Comparison of ENCODE assay signal across 30 mouse cellular contexts in the genomic region with DNA sequence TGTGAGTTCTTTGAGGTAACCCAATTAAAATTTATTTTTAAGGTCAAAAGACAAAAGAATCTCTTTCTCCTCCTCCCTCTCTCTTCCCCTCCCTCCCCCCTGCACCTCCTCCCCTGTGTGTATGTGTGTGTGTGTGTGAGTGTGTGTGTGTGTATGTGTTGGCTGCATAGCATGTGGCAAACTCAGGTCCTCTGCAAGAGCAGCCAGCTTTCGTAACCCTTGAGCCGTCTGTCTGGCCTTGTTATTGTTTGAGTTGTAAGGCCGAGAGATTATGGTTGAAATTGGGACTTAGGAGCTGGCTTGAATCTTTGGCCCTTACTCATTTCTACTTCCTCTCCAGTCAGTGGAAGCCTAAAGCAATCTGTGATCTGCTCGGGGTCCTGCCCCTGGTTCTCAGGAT. TPM values are rescaled to one million over a fixed set of nuclear protein-coding genes. Genes with fewer than 3 reads are reported as not detected.
DNase-seq lines count a peak whose midpoint lies in the region; ATAC-seq and TF ChIP-seq lines count a peak whose summit lies in the region.
"Had no signal": no experiment of that assay in that cellular context is flagged by ENCODE, and none has a peak within 500 bp of the region (broad histone marks: within the 10 kb centered on the region; RNA-seq: fewer than 3 reads in every experiment).

No protein-coding gene starts in this region.

- no peak for ATAC-seq in heart, embryonic 12.5 days (ENCODE audit: insufficient number of reproducible peaks, low FRiP score)
- ATAC-seq: forebrain, embryonic 15.5 days; Patski had no signal

- no peaks in the 10 kb centered on the region for H3K9me3 ChIP-seq in heart, embryonic 12.5 days (replicated peaks)
- H3K9me3 ChIP-seq: embryonic facial prominence, embryonic 12.5 days; embryonic facial prominence, embryonic 15.5 days; forebrain, embryonic 12.5 days; forebrain, embryonic 15.5 days; G1E; heart, embryonic 10.5 days; heart, embryonic 15.5 days; hindbrain, embryonic 12.5 days; hindbrain, embryonic 15.5 days had no signal

- no peak for TF ChIP-seq CTCF in liver, adult 2 months (IDR thresholded peaks at IDR 0.05; ENCODE audit: low read depth, low read length)

- no peak overlapping the region for H3K27ac ChIP-seq in heart, embryonic 12.5 days (ENCODE audit: poor library complexity, severe bottlenecking)
- H3K27ac ChIP-seq in liver, adult 2 months (replicated peaks; ENCODE audit: insufficient read depth, low read depth, low read length): peak overlapping the region; percentile 13; the same call in 1 of the 2 replicates
- H3K27ac ChIP-seq: embryonic facial prominence, embryonic 12.5 days; embryonic facial prominence, embryonic 15.5 days; forebrain, embryonic 12.5 days; forebrain, embryonic 15.5 days; heart, embryonic 10.5 days; heart, embryonic 15.5 days; hindbrain, embryonic 12.5 days; hindbrain, embryonic 15.5 days had no signal

- H3K27me3 ChIP-seq in heart, embryonic 12.5 days (replicated peaks): no peaks in the 10 kb centered on the region
- H3K27me3 ChIP-seq in liver, adult 2 months (ENCODE audit: control insufficient read depth, insufficient read depth, low read length): no peaks in the 10 kb centered on the region
- H3K27me3 ChIP-seq: CH12.LX; embryonic facial prominence, embryonic 12.5 days; embryonic facial prominence, embryonic 15.5 days; forebrain, embryonic 12.5 days; forebrain, embryonic 15.5 days; heart, embryonic 15.5 days; hindbrain, embryonic 12.5 days; hindbrain, embryonic 15.5 days; Patski had no signal

- H3K4me1 ChIP-seq in heart, embryonic 12.5 days (replicated peaks): no peaks in the 10 kb centered on the region
- H3K4me1 ChIP-seq in liver, adult 2 months (ENCODE audit: control insufficient read depth, insufficient read depth, low read length): peaks cover 3% of the 10 kb centered on the region
- H3K4me1 ChIP-seq: embryonic facial prominence, embryonic 12.5 days; embryonic facial prominence, embryonic 15.5 days; forebrain, embryonic 12.5 days; forebrain, embryonic 15.5 days; heart, embryonic 10.5 days; heart, embryonic 15.5 days; hindbrain, embryonic 12.5 days; hindbrain, embryonic 15.5 days had no signal

- no peaks in the 10 kb centered on the region for H3K36me3 ChIP-seq in heart, embryonic 12.5 days
- H3K36me3 ChIP-seq in liver, adult 2 months (ENCODE audit: control insufficient read depth, insufficient read depth, low read length): no peaks in the 10 kb centered on the region
- H3K36me3 ChIP-seq: embryonic facial prominence, embryonic 12.5 days; embryonic facial prominence, embryonic 15.5 days; forebrain, embryonic 12.5 days; forebrain, embryonic 15.5 days; heart, embryonic 10.5 days; heart, embryonic 15.5 days; hindbrain, embryonic 12.5 days; hindbrain, embryonic 15.5 days had no signal

- TF ChIP-seq POLR2A in liver, adult 2 months (IDR thresholded peaks at IDR 0.05; ENCODE audit: extremely low read depth, insufficient read depth, low read length): no peak

- no peak overlapping the region for H3K4me2 ChIP-seq in heart, embryonic 12.5 days
- H3K4me2 ChIP-seq: embryonic facial prominence, embryonic 12.5 days; embryonic facial prominence, embryonic 15.5 days; forebrain, embryonic 12.5 days; forebrain, embryonic 15.5 days; heart, embryonic 15.5 days; hindbrain, embryonic 12.5 days; hindbrain, embryonic 15.5 days had no signal

- peaks cover 6% of the 10 kb centered on the region; the same call in 1 of the 2 replicates for H3K79me2 ChIP-seq in liver, adult 2 months (ENCODE audit: control insufficient read depth, insufficient read depth, low read length)

- no peak overlapping the region for H3K4me3 ChIP-seq in heart, embryonic 12.5 days
- no peak overlapping the region for H3K4me3 ChIP-seq in liver, adult 2 months (ENCODE audit: insufficient read depth, low read depth, low read length)
- H3K4me3 ChIP-seq: embryonic facial prominence, embryonic 12.5 days; embryonic facial prominence, embryonic 15.5 days; forebrain, embryonic 12.5 days; forebrain, embryonic 15.5 days; heart, embryonic 10.5 days; heart, embryonic 15.5 days; hindbrain, embryonic 12.5 days; hindbrain, embryonic 15.5 days had no signal

- WGBS in heart, embryonic 12.5 days: 77% methylated on average over 4 of the region's 4 CpGs
- WGBS in liver, adult 2 months: 20% methylated on average over 4 of the region's 4 CpGs

- peak; percentile 21 for DNase-seq in adrenal gland, postnatal 10 days
- DNase-seq in adrenal gland, postnatal 25 days: no peak
- DNase-seq in heart, adult 18-20 months: peak; percentile 40 to 41
- peak; percentile 76 for DNase-seq in liver, adult 2 months (ENCODE audit: extremely low read depth, low read depth, low spot score)
- no peak for DNase-seq in liver
- peak; percentile 62 for DNase-seq in fat pad, adult 2 months (ENCODE audit: extremely low read depth, low read depth, low spot score)
- DNase-seq: B cell, adult 2 months; cerebellum, adult 11 months; cerebellum, adult 2 months; cerebellum, adult 9-11 months; cerebellum, postnatal 25 days; gastrocnemius, postnatal 25 days; heart, postnatal 14 days; kidney, adult 11 months; kidney, adult 8-10 months had no signal

- H3K9ac ChIP-seq in heart, embryonic 12.5 days: no peak overlapping the region
- H3K9ac ChIP-seq in liver, adult 2 months (ENCODE audit: low read depth, low read length): no peak overlapping the region
- H3K9ac ChIP-seq: embryonic facial prominence, embryonic 12.5 days; embryonic facial prominence, embryonic 15.5 days; forebrain, embryonic 12.5 days; forebrain, embryonic 15.5 days; heart, embryonic 15.5 days; hindbrain, embryonic 12.5 days; hindbrain, embryonic 15.5 days had no signal

RNA-seq across cellular contexts. Expression of a gene that starts 16.4 kb away (rescaled TPM):
- 1 to 10 TPM; 1.2 to 1.8 TPM for total RNA-seq in adrenal gland, postnatal 10 days (2021)
- 1.5 and 2.2 TPM in 2 replicates for total RNA-seq in adrenal gland, postnatal 25 days (2021)
- total RNA-seq in heart, adult 18-20 months (2021): under 1 TPM in 1 of 2 experiments, not detected in 1; 0.62 TPM
- polyA plus RNA-seq in heart, embryonic 12.5 days (2016; fragmentation: Nextera tagmentation; extraction: Ambion mirVana): 2.8 and 3.7 TPM in 2 replicates
- total RNA-seq in liver, adult 2 months (2014; rRNA removed): 0.74 TPM in 1 of 2 replicates, not detected in the other
- 0.72 TPM in 1 of 2 replicates, not detected in the other for polyA plus RNA-seq in liver, adult 2 months (2012; rRNA removed)
- total RNA-seq: CH12.LX; common myeloid progenitor, adult 5-6 weeks; G1E; gastrocnemius, adult 8-10 months; gastrocnemius, postnatal 25 days; heart, postnatal 14 days; hematopoietic stem cell, adult 5-6 weeks had no signal

RNA-seq across cellular contexts. Expression of a gene that starts 17.1 kb away (rescaled TPM):
- total RNA-seq in adrenal gland, postnatal 10 days (2021): 10 to 100 TPM; 16.8 to 22.0 TPM
- 21.5 and 23.3 TPM in 2 replicates for total RNA-seq in adrenal gland, postnatal 25 days (2021)
- 10 to 100 TPM; 16.1 to 17.9 TPM for total RNA-seq in heart, adult 18-20 months (2021)
- 27.2 and 27.7 TPM in 2 replicates for polyA plus RNA-seq in heart, embryonic 12.5 days (2016; fragmentation: Nextera tagmentation; extraction: Ambion mirVana)
- total RNA-seq in liver, adult 2 months (2014; rRNA removed): 9.6 and 12.0 TPM in 2 replicates
- 1.2 and 1.3 TPM in 2 replicates for polyA plus RNA-seq in liver, adult 2 months (2012; rRNA removed)

Comparison
In these comparisons a context has a peak if more than half of its experiments do, and no peak if none do; other contexts are left out.
1. DNase-seq: peak in adrenal gland, postnatal 10 days (single experiment), heart, adult 18-20 months (2 of 2), liver, adult 2 months (single experiment) and fat pad, adult 2 months (single experiment); none in adrenal gland, postnatal 25 days (single experiment) and liver (single experiment).